Mouse (Mus musculus): ENCODE results near the gene C1galt1. TPM values are rescaled to one million over a fixed set of nuclear protein-coding genes. Genes with fewer than 3 reads are reported as not detected.

C1galt1 gene
- polyA plus RNA-seq (2012; rRNA removed; ENCODE audit: low replicate concordance) = 1.3 and 1.7 TPM in 2 replicates

GRCm38 (mm10) chr6:7844802-7845679, at the start of gene C1galt1:
TSS of gene C1galt1 (plus strand) at chr6:7844842.

Other genes with a start within 250 kb of the C1galt1 start
- 7.6 and 12.5 TPM in 2 replicates for gene Asns, start 151.6 kb upstream of the C1galt1 start, polyA plus RNA-seq (2012; rRNA removed; ENCODE audit: low replicate concordance)